Mouse (Mus musculus): ENCODE measurements around the gene Heatr9. TPM values are rescaled to one million over a fixed set of nuclear protein-coding genes. Genes with fewer than 3 reads are reported as not detected.

The Heatr9 gene
- total and polyA plus RNA-seq, 3 experiments: not detected

DNA sequence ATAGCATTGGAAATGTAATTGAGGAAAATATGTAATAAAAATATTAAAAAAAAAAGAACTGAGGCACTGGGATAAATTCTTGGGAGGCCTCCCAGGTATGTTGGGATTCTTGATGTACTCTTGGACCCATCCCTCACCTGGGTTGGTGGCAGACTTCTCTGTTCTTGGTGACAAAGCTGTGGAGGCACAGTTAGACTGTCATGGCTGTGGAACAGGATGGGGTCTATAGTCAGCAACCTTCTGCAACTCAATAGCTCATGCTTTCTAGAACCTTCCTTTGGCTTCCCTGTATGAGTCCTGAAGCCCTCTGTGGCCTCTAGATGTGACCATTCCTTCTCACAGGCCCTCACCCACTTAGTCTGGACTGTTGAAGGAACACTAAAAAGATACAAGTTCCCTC, 44.6 kb upstream of the Heatr9 start:
- TF ChIP-seq USF2 (IDR thresholded peaks at IDR 0.05; ENCODE audit: borderline replicate concordance in 1 of 2, insufficient read depth in 1 of 2, low read depth in 1 of 2, low read length in 2 of 2): no peak
- no peak for TF ChIP-seq ETS1 (IDR thresholded peaks at IDR 0.05; ENCODE audit: low read depth, low read length)
- TF ChIP-seq ELF1 (IDR thresholded peaks at IDR 0.05; ENCODE audit: low read depth, low read length): no peak
- TF ChIP-seq ZMIZ1 (IDR thresholded peaks at IDR 0.05; ENCODE audit: low read depth, low read length): no peak
- no peak for TF ChIP-seq JUND (IDR thresholded peaks at IDR 0.05; ENCODE audit: low read depth, low read length)
- no peak for TF ChIP-seq TBP (IDR thresholded peaks at IDR 0.05; ENCODE audit: low read depth, low read length)
- TF ChIP-seq SIN3A (IDR thresholded peaks at IDR 0.05; ENCODE audit: low read length): no peak
- no peak for TF ChIP-seq ZC3H11A (IDR thresholded peaks at IDR 0.05; ENCODE audit: low read depth, low read length)
- no peak for TF ChIP-seq GATA1 (IDR thresholded peaks at IDR 0.05; ENCODE audit: low read depth, low read length)
- TF ChIP-seq HCFC1 (IDR thresholded peaks at IDR 0.05; ENCODE audit: low read depth, low read length): no peak
- TF ChIP-seq RCOR1 (IDR thresholded peaks at IDR 0.05; ENCODE audit: low read depth, low read length): no peak
- TF ChIP-seq MAX (IDR thresholded peaks at IDR 0.05; ENCODE audit: low read length): no peak
- TF ChIP-seq POLR2AphosphoS2 (IDR thresholded peaks at IDR 0.05; ENCODE audit: low read length): no peak
- no peak for TF ChIP-seq NRF1 (IDR thresholded peaks at IDR 0.05; ENCODE audit: insufficient read depth, low read depth, low read length, poor library complexity, severe bottlenecking)
- TF ChIP-seq CHD1 (IDR thresholded peaks at IDR 0.05; ENCODE audit: low read depth, low read length): no peak
- no peak for TF ChIP-seq EP300 (IDR thresholded peaks at IDR 0.05; ENCODE audit: low read depth in 1 of 2, low read length in 2 of 2)
- no peak for TF ChIP-seq CHD2 (IDR thresholded peaks at IDR 0.05; ENCODE audit: low read length)
- no peak for TF ChIP-seq ZKSCAN1 (IDR thresholded peaks at IDR 0.05; ENCODE audit: low read depth, low read length)
- no peak for TF ChIP-seq GABPA (IDR thresholded peaks at IDR 0.05; ENCODE audit: low read depth, low read length)

DNA sequence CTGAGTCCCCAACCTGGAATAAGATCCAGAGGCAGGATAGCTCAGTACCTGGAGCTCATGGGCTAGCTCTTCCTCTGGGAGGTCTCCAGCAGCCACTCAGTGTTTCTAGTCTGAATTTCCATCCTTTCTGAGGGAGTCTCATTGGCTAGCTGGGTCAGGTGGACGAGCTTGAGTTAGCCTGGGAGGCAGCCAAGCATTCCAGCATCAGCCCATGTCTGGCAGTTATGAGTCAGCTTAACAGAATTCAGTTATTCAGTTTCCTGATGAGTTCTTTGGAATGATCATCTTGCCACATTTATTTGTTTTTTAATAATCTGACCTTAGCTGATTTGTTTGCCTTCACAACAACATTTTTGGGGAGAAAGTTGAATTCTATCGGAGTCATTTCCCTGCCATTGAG, 41.8 kb upstream of the Heatr9 start:
- Histone ChIP-seq H3K4me1 (ENCODE audit: control insufficient read depth in 1 of 2, insufficient read depth in 2 of 2, low read length in 2 of 2) (peaks cover 0 to 3% of the 10 kb centered on the region in 2 experiments), H3K9me3 (replicated peaks; ENCODE audit: insufficient read depth, low read length) (no peaks in the 10 kb centered on the region), H3K79me2 (ENCODE audit: control insufficient read depth, insufficient read depth, low read length, poor library complexity) (no peaks in the 10 kb centered on the region), H3K36me3 (ENCODE audit: control insufficient read depth in 1 of 2, insufficient read depth in 2 of 2, low read length in 2 of 2) (no peaks in the 10 kb centered on the region; a peak in 1 of 4 replicates), H3K9ac (ENCODE audit: control insufficient read depth, low read depth, low read length, poor library complexity, severe bottlenecking) (no peak overlapping the region), H3K4me3 (ENCODE audit: control insufficient read depth in 1 of 2, insufficient read depth in 1 of 2, low read depth in 2 of 2, low read length in 2 of 2) (no peak overlapping the region), H3K27ac (ENCODE audit: control insufficient read depth, low read depth, low read length) (no peak overlapping the region), H3K27me3 (ENCODE audit: control insufficient read depth in 1 of 2, insufficient read depth in 2 of 2, low read length in 2 of 2) (peaks cover 0 to 2% of the 10 kb centered on the region in 2 experiments; a peak in 1 of 4 replicates)
- DNase-seq (ENCODE audit: low read depth, low spot score): no peak
- TF ChIP-seq CHD2 (IDR thresholded peaks at IDR 0.05; ENCODE audit: low read length): no peak
- no peak for TF ChIP-seq ZNF384 (IDR thresholded peaks at IDR 0.05; ENCODE audit: low read depth, low read length)
- TF ChIP-seq RAD21 (IDR thresholded peaks at IDR 0.05; ENCODE audit: low read depth, low read length): no peak
- TF ChIP-seq POLR2AphosphoS5 (IDR thresholded peaks at IDR 0.05; ENCODE audit: borderline replicate concordance, low read depth, low read length): no peak
- no peak for TF ChIP-seq EP300 (IDR thresholded peaks at IDR 0.05; ENCODE audit: low read depth in 1 of 2, low read length in 2 of 2)
- TF ChIP-seq CTCF (IDR thresholded peaks at IDR 0.05 in 2 of 3, conservative IDR thresholded peaks at IDR 0.05 in 1 of 3; ENCODE audit: control insufficient read depth in 1 of 3, insufficient read depth in 1 of 3, low read depth in 2 of 3, low read length in 3 of 3, poor library complexity in 1 of 3, severe bottlenecking in 1 of 3): no peak
- no peak for TF ChIP-seq ETS1 (IDR thresholded peaks at IDR 0.05; ENCODE audit: low read depth, low read length)
- TF ChIP-seq MAZ (IDR thresholded peaks at IDR 0.05; ENCODE audit: low read depth, low read length): no peak
- no peak for TF ChIP-seq ZC3H11A (IDR thresholded peaks at IDR 0.05; ENCODE audit: low read depth, low read length)
- no peak for TF ChIP-seq HCFC1 (IDR thresholded peaks at IDR 0.05; ENCODE audit: low read depth, low read length)

More for the DNA sequence above, 44.6 kb upstream of the Heatr9 start:
- Histone ChIP-seq H3K27me3 (ENCODE audit: control insufficient read depth in 1 of 2, insufficient read depth in 2 of 2, low read length in 2 of 2) (no peaks in the 10 kb centered on the region), H3K4me3 (ENCODE audit: control insufficient read depth in 1 of 2, insufficient read depth in 1 of 2, low read depth in 2 of 2, low read length in 2 of 2) (no peak overlapping the region), H3K9me3 (replicated peaks; ENCODE audit: insufficient read depth, low read length) (no peaks in the 10 kb centered on the region), H3K9ac (ENCODE audit: control insufficient read depth, low read depth, low read length, poor library complexity, severe bottlenecking) (no peak overlapping the region), H3K27ac (ENCODE audit: control insufficient read depth, low read depth, low read length) (no peak overlapping the region), H3K79me2 (ENCODE audit: control insufficient read depth, insufficient read depth, low read length, poor library complexity) (no peaks in the 10 kb centered on the region), H3K36me3 (ENCODE audit: control insufficient read depth in 1 of 2, insufficient read depth in 2 of 2, low read length in 2 of 2) (peaks cover 0 to 25% of the 10 kb centered on the region in 2 experiments; a peak in 2 of 4 replicates), H3K4me1 (ENCODE audit: control insufficient read depth in 1 of 2, insufficient read depth in 2 of 2, low read length in 2 of 2) (peaks cover 22 to 25% of the 10 kb centered on the region in 2 experiments)
- DNase-seq (ENCODE audit: low read depth, low spot score): no peak

All from MEL (cell line).